Mouse (Mus musculus): ENCODE data around the gene B4galt2.

GRCm38 (mm10) chr4:117850871-117851270 lies 32.4 kb downstream of the B4galt2 start:
- TF ChIP-seq CTCF (IDR thresholded peaks at IDR 0.05; ENCODE audit: low read depth) (no peak), EP300 (IDR thresholded peaks at IDR 0.05; ENCODE audit: low read depth) (no peak)

Data from heart, postnatal 0 days (tissue).